ENCODE assay signal across 10 mouse cellular contexts in the genomic region with DNA sequence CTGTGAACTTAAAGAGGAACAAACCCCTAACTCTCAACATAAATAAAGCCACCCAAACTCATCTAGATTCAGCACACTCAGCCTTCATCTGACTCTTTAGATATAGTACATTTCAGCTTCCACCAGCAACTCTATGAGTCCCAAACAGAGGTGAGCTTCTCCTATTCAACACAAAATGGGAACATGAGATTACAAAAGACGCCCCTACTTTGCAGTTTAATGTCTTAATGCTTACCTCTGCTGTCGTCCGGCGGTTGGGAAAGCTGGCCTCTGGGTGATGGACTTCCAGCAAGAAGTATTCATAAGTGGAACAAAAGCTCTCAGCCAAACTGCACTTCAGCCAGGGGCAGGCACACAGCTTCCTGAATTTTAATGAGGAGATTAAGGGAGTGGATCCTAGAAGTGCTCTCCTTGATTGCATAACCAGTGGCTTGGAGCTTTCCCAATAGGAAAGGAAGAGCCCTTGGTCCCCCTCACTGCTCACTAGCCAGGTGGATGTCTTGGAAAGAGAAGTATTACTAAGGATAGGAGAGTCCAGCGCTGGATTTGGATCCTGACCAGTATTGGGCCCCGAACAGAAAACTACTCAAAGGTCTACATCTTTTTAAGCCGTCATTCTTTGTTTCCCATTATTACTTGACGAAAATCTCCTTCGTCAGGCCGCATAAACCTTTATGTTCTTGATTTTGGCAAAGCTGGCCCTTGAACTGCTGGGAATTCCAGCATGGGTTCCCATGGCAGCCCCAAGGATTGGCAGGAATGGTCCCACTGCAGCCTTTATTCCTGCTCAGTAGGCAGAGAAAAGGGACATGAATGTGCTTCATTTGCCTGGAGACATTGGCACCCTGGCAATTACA. TPM values are rescaled to one million over a fixed set of nuclear protein-coding genes. Genes with fewer than 3 reads are reported as not detected.
A peak's percentile ranks its signal among the peaks of the same experiment; 100 is the strongest.
DNase-seq lines count a peak whose midpoint lies in the region; ATAC-seq and TF ChIP-seq lines count a peak whose summit lies in the region.
"Had no signal": no experiment of that assay in that cellular context is flagged by ENCODE, and none has a peak within 500 bp of the region (broad histone marks: within the 10 kb centered on the region; RNA-seq: fewer than 3 reads in every experiment).

A gene (minus strand): TSS at position 727 of the 857 bp plus-strand sequence.

- DNase-seq in embryo, embryonic 11 days, result peak; percentile 53
- no peak for DNase-seq in heart, postnatal 14 days
- DNase-seq in kidney, adult 8-10 months, result no peak
- DNase-seq in yolk sac, embryonic 10.5 days (ENCODE audit: low spot score), result no peak
- DNase-seq: liver, embryonic 13.5 days had no signal

- H3K4me2 ChIP-seq in hindbrain, embryonic 16.5 days (ENCODE audit: low read length), result peak within 1 kb of the TSS; percentile 37
- no peak within 1 kb of the TSS; the same call in 1 of the 2 replicates for H3K4me2 ChIP-seq in lung, embryonic 16.5 days (ENCODE audit: low read depth, low read length)
- H3K4me2 ChIP-seq: heart, embryonic 15.5 days; liver, embryonic 13.5 days had no signal

- intact Hi-C loops in heart, postnatal 14 days (cut with DNase I), result no loop called here

- H3K4me3 ChIP-seq in C2C12 (ENCODE audit: insufficient read depth, poor library complexity, severe bottlenecking), result no peak within 1 kb of the TSS
- H3K4me3 ChIP-seq in hindbrain, embryonic 16.5 days (ENCODE audit: low read length), result peak within 1 kb of the TSS; percentile 16; the same call in 1 of the 2 replicates
- H3K4me3 ChIP-seq in lung, embryonic 16.5 days (ENCODE audit: low read length), result no peak within 1 kb of the TSS
- H3K4me3 ChIP-seq: heart, embryonic 15.5 days; liver, embryonic 13.5 days had no signal

- no peaks in the 10 kb centered on the region for H3K36me3 ChIP-seq in C2C12 (ENCODE audit: control insufficient read depth, insufficient read depth)
- H3K36me3 ChIP-seq in hindbrain, embryonic 16.5 days (ENCODE audit: control insufficient read depth, insufficient read depth, low read length), result no peaks in the 10 kb centered on the region
- no peaks in the 10 kb centered on the region for H3K36me3 ChIP-seq in lung, embryonic 16.5 days (ENCODE audit: control insufficient read depth, insufficient read depth, low read length)
- H3K36me3 ChIP-seq: heart, embryonic 15.5 days; liver, embryonic 13.5 days had no signal

- H3K9me3 ChIP-seq in hindbrain, embryonic 16.5 days (ENCODE audit: control insufficient read depth, low read length), result no peaks in the 10 kb centered on the region; the same call in 1 of the 2 replicates
- H3K9me3 ChIP-seq in lung, embryonic 16.5 days (ENCODE audit: control insufficient read depth, low read length), result no peaks in the 10 kb centered on the region
- H3K9me3 ChIP-seq: heart, embryonic 15.5 days; liver, embryonic 13.5 days had no signal

- no peak for TF ChIP-seq CTCF in C2C12 (IDR thresholded peaks at IDR 0.05; ENCODE audit: control insufficient read depth, insufficient read depth, insufficient read length)

- no peak within 1 kb of the TSS for H3ac ChIP-seq in C2C12 (ENCODE audit: control insufficient read depth, insufficient read length, low read depth)

- H3K9ac ChIP-seq in hindbrain, embryonic 16.5 days (ENCODE audit: low read depth, low read length), result no peak within 1 kb of the TSS
- H3K9ac ChIP-seq in lung, embryonic 16.5 days (ENCODE audit: low read length), result no peak within 1 kb of the TSS
- H3K9ac ChIP-seq: heart, embryonic 15.5 days; liver, embryonic 13.5 days had no signal

- no peaks in the 10 kb centered on the region for H3K79me3 ChIP-seq in C2C12 (ENCODE audit: low read depth)

- peak; percentile 96 for ATAC-seq in hindbrain, embryonic 16.5 days
- ATAC-seq in lung, embryonic 16.5 days (ENCODE audit: low read depth), result peak; percentile 45; the same call in 1 of the 2 replicates
- no peak for ATAC-seq in megakaryocyte, adult 5-6 weeks (ENCODE audit: poor library complexity, severe bottlenecking)

- no peaks in the 10 kb centered on the region for H3K4me1 ChIP-seq in hindbrain, embryonic 16.5 days (ENCODE audit: control insufficient read depth, insufficient read depth, low read depth, low read length)
- H3K4me1 ChIP-seq in lung, embryonic 16.5 days (replicated peaks; ENCODE audit: control insufficient read depth, insufficient read depth, low read length), result peaks cover 4% of the 10 kb centered on the region; the same call in 1 of the 2 replicates
- H3K4me1 ChIP-seq: heart, embryonic 15.5 days; liver, embryonic 13.5 days had no signal

- no peaks in the 10 kb centered on the region for H3K79me2 ChIP-seq in C2C12 (ENCODE audit: control insufficient read depth, insufficient read depth)

- peaks cover 56% of the 10 kb centered on the region for H3K27me3 ChIP-seq in C2C12 (ENCODE audit: control insufficient read depth, insufficient read depth, insufficient read length)
- no peaks in the 10 kb centered on the region for H3K27me3 ChIP-seq in hindbrain, embryonic 16.5 days (replicated peaks; ENCODE audit: control insufficient read depth, insufficient read depth, low read length)
- H3K27me3 ChIP-seq in lung, embryonic 16.5 days (ENCODE audit: control insufficient read depth, insufficient read depth, low read depth, low read length), result no peaks in the 10 kb centered on the region
- H3K27me3 ChIP-seq: heart, embryonic 15.5 days; liver, embryonic 13.5 days had no signal

- 14% methylated on average over 10 of the region's 10 CpGs for WGBS in hindbrain, embryonic 16.5 days
- 66% methylated on average over 10 of the region's 10 CpGs for WGBS in lung, embryonic 16.5 days

- peak within 1 kb of the TSS; percentile 60 for H3K27ac ChIP-seq in hindbrain, embryonic 16.5 days (ENCODE audit: low read depth, low read length)
- no peak within 1 kb of the TSS for H3K27ac ChIP-seq in lung, embryonic 16.5 days (ENCODE audit: low read length)
- H3K27ac ChIP-seq: heart, embryonic 15.5 days; liver, embryonic 13.5 days had no signal

TF ChIP-seq in C2C12, 6 proteins besides CTCF, POLR2A, EP300 and RAD21:
- TF ChIP-seq CEBPB (IDR thresholded peaks at IDR 0.05; ENCODE audit: low read depth) (peak; percentile 47), USF1 (IDR thresholded peaks at IDR 0.05; ENCODE audit: low read depth) (no peak)

RNA-seq across cellular contexts. Expression of the gene that starts here (rescaled TPM):
- polyA plus RNA-seq in C2C12 (2012; fragmentation: generic; extraction: Trizol), result 0.02 TPM
- 39.1 and 52.9 TPM in 2 replicates for polyA plus RNA-seq in hindbrain, embryonic 16.5 days (2015; fragmentation: Nextera tagmentation; extraction: Ambion mirVana)
- 1.1 and 2.4 TPM in 2 replicates for polyA plus RNA-seq in lung, embryonic 16.5 days (2015; fragmentation: Nextera tagmentation; extraction: Ambion mirVana)
- not detected in 2 replicates for total RNA-seq in megakaryocyte, adult 5-6 weeks (2015)
- not detected in 2 replicates for total RNA-seq in megakaryocyte, adult 5-6 weeks (2017)
- total RNA-seq in heart, postnatal 14 days (2021), result not detected
- polyA plus RNA-seq: heart, embryonic 15.5 days had no signal

Comparison
In these comparisons a context has a peak if more than half of its experiments do, and no peak if none do; other contexts are left out.
1. RNA of the gene that starts here (polyA plus RNA-seq): 39.1 to 52.9 TPM in hindbrain, embryonic 16.5 days; 1.1 to 2.4 TPM in lung, embryonic 16.5 days and 0.02 TPM in C2C12 (single experiment); every median in the first group is over 10 times any median in the second.